Mouse (Mus musculus) thymus, postnatal 36 days (tissue): ENCODE measurements at regions not wholly inside any gene's neighbourhood (a gene's known extent, or its start where the extent isn't known, plus 50 kb on each side); places are given as distances from the start of the nearest gene placed in this dataset.
"Not testable (repeated sequence)": the region's sequence is repeated elsewhere in the genome, so short reads cannot be mapped to it uniquely, and the experiment has no call there.

Source experiments
- DNase-seq, 2 experiments: peaks; one replicate each; pipeline ENCODE4 v3.0.0; 2022; ENCODE audit warnings: mixed read lengths in 2 of 2

GRCm38 (mm10) chr9:83728428-83728827, 77.6 kb downstream of the Elovl4 start:
- DNase-seq = no peak

DNA sequence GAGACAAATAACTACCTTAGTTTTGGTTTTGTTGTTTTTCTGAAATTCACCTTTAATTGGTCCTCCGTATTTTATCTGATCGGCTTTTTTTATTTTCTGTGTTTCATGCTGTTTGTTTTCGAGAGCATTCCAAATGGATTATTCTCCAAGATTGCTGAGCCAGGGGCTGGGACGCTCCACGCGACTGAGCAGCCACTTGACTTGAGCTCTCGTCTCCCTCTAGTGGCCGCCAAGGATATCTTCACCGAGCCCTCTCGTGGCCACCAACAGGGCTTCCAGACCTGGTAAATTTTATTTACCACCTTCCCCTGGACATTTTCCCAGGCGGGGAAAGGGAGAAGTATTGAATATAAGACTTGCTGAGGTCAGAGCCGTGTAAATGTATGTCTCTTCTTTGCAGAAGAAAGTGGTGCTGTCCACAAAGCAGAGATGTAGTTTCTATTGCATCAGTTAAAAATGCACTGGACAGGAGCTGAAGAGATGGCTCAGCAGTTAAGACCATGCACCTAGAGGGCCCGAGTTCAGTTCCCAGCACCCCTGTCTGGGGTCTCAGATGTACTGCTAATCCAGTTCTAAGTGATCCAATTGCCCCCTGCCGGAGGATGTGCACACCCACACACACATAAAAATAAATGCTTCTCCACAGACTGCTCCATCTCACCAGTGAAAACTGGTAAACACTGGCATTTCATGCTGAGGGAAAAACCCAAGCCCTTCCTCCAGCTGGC, 78.5 kb downstream of the Elovl4 start:
- DNase-seq = peak; percentile 20 to 23

- DNase-seq = no peak
Observed at GRCm38 (mm10) chr9:83726979-83727378, 79.1 kb downstream of the Elovl4 start.

DNA sequence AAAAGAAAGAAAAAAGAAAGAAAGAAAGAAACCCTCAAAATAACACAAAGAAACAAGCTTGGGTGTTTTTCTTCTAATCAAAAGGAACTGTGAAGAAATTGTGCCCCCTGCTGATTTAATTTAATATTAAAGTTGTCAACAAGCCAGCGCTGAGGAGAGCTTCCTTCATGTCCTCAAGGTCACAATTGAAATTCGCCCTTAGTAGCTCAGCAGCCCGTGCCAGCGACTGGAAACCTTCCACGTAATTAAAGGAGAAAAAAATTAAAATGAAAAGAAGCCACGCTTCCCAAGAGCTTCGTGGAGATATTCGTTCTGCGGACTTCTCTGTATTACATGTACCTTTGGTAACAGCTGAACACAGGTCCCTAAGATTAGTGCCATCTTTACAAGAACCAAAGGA, 80.0 kb downstream of the Elovl4 start:
- no peak for DNase-seq

GRCm38 (mm10) chr9:83725545-83725944, 80.5 kb downstream of the Elovl4 start:
- no peak for DNase-seq

- DNase-seq = no peak
Observed at GRCm38 (mm10) chr9:83720982-83721381, 85.1 kb downstream of the Elovl4 start.

DNA sequence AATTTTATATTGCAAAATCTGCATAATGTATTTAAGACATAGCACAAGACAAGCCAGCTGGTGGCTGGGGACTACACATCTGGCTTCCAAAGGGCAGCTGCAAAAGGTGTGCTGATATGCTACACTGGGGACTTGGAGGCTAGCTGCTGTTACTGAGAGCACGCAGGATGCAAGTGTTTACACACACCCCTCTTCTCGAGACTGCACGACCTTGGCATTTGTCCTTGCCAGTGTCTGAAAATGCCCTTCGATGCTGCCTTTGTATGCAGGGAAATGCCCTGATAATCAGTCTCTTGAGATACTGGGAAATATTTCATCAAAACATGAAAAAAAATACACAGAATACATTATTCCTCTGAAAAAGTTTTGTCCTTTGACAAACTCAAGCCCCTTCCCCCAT, 86.3 kb downstream of the Elovl4 start:
- DNase-seq = no peak

DNA sequence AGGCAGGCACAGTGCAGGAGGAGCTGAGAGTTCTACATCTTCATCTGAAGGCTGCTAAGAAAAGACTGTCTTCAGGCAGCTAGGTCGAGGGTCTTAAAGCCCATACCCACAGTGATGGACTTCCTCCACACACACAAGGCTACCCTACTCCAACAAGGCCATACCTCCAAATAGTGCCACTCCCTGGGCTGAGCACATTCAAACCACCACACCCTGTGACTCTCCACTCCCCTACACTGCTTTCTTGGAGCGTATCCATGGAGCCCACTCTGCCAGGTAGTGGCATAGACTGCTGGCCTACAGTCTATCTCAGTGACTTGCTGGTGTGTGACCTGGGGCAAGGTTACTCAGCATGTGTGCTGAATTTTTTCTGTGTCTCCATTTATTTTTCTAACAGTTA, 88.0 kb downstream of the Elovl4 start:
- not testable (repeated sequence) for DNase-seq

DNA sequence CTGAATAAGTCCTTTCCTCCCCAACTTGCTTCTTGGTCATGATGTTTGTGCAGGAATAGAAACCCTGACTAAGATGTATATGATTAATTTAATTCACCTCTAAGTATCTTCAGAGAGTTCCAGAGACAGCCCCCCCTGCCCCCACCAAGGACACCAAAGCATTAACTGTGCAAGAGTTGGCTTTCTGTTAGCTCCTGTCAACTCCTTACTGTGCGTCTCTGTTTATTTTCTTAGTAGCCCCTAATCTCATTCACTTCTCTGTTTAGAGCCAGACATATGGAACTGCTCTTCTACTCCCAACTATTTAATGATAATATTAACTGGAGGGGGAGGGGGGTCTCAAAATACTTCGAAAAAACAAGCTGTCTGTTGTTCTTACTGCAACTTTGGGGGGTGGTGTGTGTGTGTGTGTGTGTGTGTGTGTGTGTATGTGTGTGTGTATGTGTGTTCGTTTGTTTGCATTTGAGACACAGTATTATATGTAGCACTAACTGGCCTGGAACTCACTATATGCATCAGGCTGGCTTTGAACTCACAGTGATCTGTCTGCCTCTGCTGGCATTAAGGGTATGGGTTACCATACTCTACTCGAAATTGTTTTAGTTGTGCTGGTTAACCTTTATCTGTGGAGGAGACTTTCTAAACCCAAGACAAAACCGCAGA, 89.8 kb downstream of the Elovl4 start:
- no peak for DNase-seq

DNA sequence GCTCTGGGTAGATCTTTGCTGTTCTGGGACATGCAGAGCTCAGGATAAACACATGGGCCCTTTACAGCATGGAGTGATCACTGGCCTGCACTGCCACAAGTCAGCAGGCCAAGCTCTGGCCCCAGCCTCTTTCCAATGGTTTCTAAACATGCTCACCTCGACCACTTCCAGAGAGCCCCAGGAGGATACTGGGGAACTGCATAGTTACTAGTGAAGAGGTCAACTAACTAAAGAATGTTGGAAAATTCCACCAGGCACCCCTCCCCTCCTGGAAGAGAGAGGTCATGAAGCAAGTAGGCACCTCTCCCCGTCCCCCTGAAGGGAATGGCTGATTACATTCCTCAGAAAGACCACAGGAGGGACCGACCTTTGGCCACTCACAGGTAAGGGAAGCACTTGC, 98.7 kb downstream of the Elovl4 start:
- DNase-seq = no peak

GRCm38 (mm10) chr9:83706071-83706470, 100.0 kb downstream of the Elovl4 start:
- DNase-seq = no peak

- no peak for DNase-seq
Observed at GRCm38 (mm10) chr9:83704186-83704585, 101.9 kb downstream of the Elovl4 start.

DNA sequence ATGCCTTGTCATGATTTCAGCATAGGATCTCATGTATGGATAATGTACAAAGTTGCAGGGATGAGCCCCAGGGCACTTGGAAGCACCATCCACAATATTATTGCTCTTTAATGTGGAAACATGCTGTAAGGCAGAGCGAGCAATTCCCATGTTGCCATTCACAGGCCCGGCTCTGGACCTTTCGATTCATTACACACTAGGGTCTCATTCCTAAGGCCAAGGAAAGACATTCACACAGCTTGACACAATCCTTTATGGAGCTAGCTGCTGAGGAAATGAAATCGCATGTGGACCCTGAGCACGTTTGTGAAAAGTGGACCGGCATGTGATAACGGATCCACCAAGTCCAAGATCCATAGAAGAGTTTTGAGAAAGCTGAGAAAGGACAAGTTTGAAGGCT, 105.2 kb downstream of the Elovl4 start:
- no peak for DNase-seq

DNA sequence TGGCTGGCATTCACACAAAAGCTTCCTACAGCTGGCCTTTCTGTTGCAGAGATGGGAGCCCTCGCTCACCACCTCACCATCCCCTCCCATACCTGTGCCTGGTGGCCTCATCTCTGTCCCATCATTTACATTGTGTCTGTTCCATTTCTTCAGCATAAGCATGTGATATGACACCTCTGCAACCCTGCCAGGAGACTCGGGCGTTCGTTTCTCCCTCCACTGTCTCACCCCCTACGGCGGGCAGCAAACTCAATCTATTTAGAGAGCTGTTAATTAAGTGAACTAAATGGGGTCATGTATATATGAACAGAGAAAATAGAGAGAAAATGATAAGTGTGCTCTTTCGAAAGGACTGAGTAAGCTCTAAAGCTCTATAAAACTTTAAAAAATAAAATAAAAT, 106.0 kb downstream of the Elovl4 start:
- DNase-seq = no peak

GRCm38 (mm10) chr9:83691332-83692198, 114.5 kb downstream of the Elovl4 start:
- DNase-seq = peak; percentile 19 to 42
